Mouse (Mus musculus): ENCODE results near the gene Tmprss13. TPM values are rescaled to one million over a fixed set of nuclear protein-coding genes. Genes with fewer than 3 reads are reported as not detected.

Gene Tmprss13
- polyA plus RNA-seq, 1 experiment from 2014 or later, result not detected

GRCm38 (mm10) chr9:45370117-45370561, 51.2 kb downstream of the Tmprss13 start, which contains the start of gene Fxyd6:
TSS of gene Fxyd6 (plus strand) at chr9:45370185.
- no peak for ATAC-seq (ENCODE audit: low read depth)
- H3K9ac ChIP-seq (ENCODE audit: low read depth, low read length), result no peak within 1 kb of the TSS

DNA sequence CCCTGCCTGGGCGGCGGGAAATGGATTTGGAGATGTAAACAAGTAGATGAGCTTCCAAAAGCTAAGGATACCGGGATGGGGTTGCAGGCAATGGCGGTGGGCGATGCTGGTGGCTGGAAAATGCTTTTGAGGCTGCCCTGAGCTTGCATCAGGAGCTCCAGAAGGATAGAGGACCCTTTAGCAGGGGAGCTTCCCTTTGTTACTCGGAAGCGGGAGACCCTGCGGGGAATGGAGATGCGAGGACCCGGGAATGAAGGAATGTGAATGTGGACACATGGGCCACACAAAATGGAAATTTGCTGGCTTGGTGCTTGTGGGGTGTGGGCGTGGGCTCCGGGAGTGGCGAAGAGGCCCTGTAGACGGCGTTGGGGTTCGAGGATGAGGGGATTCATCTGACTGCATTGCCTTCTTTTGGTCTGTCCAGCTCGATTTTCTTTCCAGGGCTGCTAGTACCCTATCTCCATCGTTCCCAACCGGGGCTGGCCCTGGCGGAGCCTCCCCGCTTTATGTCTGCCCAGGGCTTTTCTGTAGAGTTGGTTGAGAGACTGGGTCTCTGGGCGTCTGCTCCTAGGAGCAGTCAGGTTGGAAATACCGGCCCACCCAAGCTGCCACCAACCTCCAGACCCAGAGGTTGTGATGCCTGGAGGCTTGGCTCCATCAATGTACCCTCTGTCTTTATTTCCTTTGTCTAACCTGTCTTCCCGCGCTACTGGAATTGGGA, 51.9 kb downstream of the Tmprss13 start:
- Histone ChIP-seq H3K36me3 (ENCODE audit: control insufficient read depth, insufficient read depth) (no peaks in the 10 kb centered on the region), H3K27me3 (ENCODE audit: control insufficient read depth, insufficient read depth, low read depth, low read length) (peaks cover 17% of the 10 kb centered on the region), H3K9me3 (replicated peaks; ENCODE audit: control insufficient read depth, low read length) (no peaks in the 10 kb centered on the region), H3K4me3 (ENCODE audit: low read depth, low read length) (peak overlapping the region; percentile 14; the same call in 1 of the 2 replicates), H3K4me1 (ENCODE audit: control insufficient read depth, low read depth, low read length) (no peaks in the 10 kb centered on the region), H3K27ac (ENCODE audit: low read length) (no peak overlapping the region), H3K4me2 (ENCODE audit: low read depth, low read length) (peak overlapping the region; percentile 35), H3K9ac (ENCODE audit: low read depth, low read length) (no peak overlapping the region)
- no peak for ATAC-seq (ENCODE audit: low read depth)
- WGBS (ENCODE audit: insufficient replicate concordance), result 15% methylated on average over 25 of the region's 25 CpGs

More at GRCm38 (mm10) chr9:45370117-45370561, 51.2 kb downstream of the Tmprss13 start, which contains the start of gene Fxyd6:
- Histone ChIP-seq H3K4me2 (ENCODE audit: low read depth, low read length) (peak within 1 kb of the TSS; percentile 35), H3K27me3 (ENCODE audit: control insufficient read depth, insufficient read depth, low read depth, low read length) (peaks cover 17% of the 10 kb centered on the region), H3K27ac (ENCODE audit: low read length) (no peak within 1 kb of the TSS), H3K4me3 (ENCODE audit: low read depth, low read length) (peak within 1 kb of the TSS; percentile 14), H3K4me1 (ENCODE audit: control insufficient read depth, low read depth, low read length) (no peaks in the 10 kb centered on the region), H3K9me3 (replicated peaks; ENCODE audit: control insufficient read depth, low read length) (no peaks in the 10 kb centered on the region), H3K36me3 (ENCODE audit: control insufficient read depth, insufficient read depth) (no peaks in the 10 kb centered on the region)
- WGBS (ENCODE audit: insufficient replicate concordance), result 1% methylated on average over 28 of the region's 28 CpGs

- H3K27me3 ChIP-seq (ENCODE audit: control insufficient read depth, insufficient read depth, low read depth, low read length), result peaks cover 17% of the 10 kb centered on the region
- H3K9ac ChIP-seq (ENCODE audit: low read depth, low read length), result no peak overlapping the region
- no peak for ATAC-seq (ENCODE audit: low read depth)
- no peaks in the 10 kb centered on the region for H3K36me3 ChIP-seq (ENCODE audit: control insufficient read depth, insufficient read depth)
- H3K4me1 ChIP-seq (ENCODE audit: control insufficient read depth, low read depth, low read length), result no peaks in the 10 kb centered on the region
- no peak overlapping the region for H3K4me2 ChIP-seq (ENCODE audit: low read depth, low read length)
- no peak overlapping the region for H3K27ac ChIP-seq (ENCODE audit: low read length)
- H3K4me3 ChIP-seq (ENCODE audit: low read depth, low read length), result no peak overlapping the region
- 33% methylated on average over 2 of the region's 2 CpGs for WGBS (ENCODE audit: insufficient replicate concordance)
- no peaks in the 10 kb centered on the region for H3K9me3 ChIP-seq (replicated peaks; ENCODE audit: control insufficient read depth, low read length)
Observed at GRCm38 (mm10) chr9:45371337-45371707, 52.4 kb downstream of the Tmprss13 start.

DNA sequence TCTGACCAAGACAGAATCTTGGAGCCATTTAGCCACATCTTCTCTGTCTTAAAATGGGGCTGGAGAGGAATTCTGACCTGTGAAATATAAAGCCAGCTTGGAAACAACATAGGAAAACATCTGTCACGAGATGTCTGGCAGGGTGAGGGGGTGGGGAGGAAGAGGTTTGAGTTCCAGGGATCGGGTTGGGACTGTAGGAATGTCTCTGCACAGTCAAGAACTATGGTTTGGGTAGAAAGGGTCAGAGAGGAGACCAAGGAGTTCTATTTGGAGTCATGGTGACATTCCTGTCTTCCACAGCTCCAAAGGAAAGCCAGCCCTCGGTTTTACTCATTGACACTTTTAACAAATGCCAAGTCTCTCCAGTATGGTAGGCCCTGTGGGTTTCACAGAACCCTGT, 55.0 kb downstream of the Tmprss13 start:
- H3K27me3 ChIP-seq (ENCODE audit: control insufficient read depth, insufficient read depth, low read depth, low read length), result peaks cover 17% of the 10 kb centered on the region
- H3K27ac ChIP-seq (ENCODE audit: low read length), result no peak overlapping the region
- H3K9ac ChIP-seq (ENCODE audit: low read depth, low read length), result no peak overlapping the region
- H3K4me2 ChIP-seq (ENCODE audit: low read depth, low read length), result no peak overlapping the region
- no peaks in the 10 kb centered on the region for H3K36me3 ChIP-seq (ENCODE audit: control insufficient read depth, insufficient read depth)
- no peak overlapping the region for H3K4me3 ChIP-seq (ENCODE audit: low read depth, low read length)
- no peaks in the 10 kb centered on the region for H3K9me3 ChIP-seq (replicated peaks; ENCODE audit: control insufficient read depth, low read length)
- ATAC-seq (ENCODE audit: low read depth), result no peak
- WGBS (ENCODE audit: insufficient replicate concordance), result 31% methylated on average over 3 of the region's 3 CpGs
- no peaks in the 10 kb centered on the region for H3K4me1 ChIP-seq (ENCODE audit: control insufficient read depth, low read depth, low read length)

- WGBS (ENCODE audit: insufficient replicate concordance), result 65% methylated on average over 6 of the region's 6 CpGs
- Histone ChIP-seq H3K27me3 (ENCODE audit: control insufficient read depth, insufficient read depth, low read depth, low read length) (peaks cover 10% of the 10 kb centered on the region), H3K36me3 (ENCODE audit: control insufficient read depth, insufficient read depth) (no peaks in the 10 kb centered on the region), H3K9ac (ENCODE audit: low read depth, low read length) (no peak overlapping the region), H3K9me3 (replicated peaks; ENCODE audit: control insufficient read depth, low read length) (no peaks in the 10 kb centered on the region), H3K27ac (ENCODE audit: low read length) (no peak overlapping the region), H3K4me2 (ENCODE audit: low read depth, low read length) (no peak overlapping the region), H3K4me1 (ENCODE audit: control insufficient read depth, low read depth, low read length) (no peaks in the 10 kb centered on the region), H3K4me3 (ENCODE audit: low read depth, low read length) (no peak overlapping the region)
- no peak for ATAC-seq (ENCODE audit: low read depth)
Observed at GRCm38 (mm10) chr9:45374988-45375502, 56.1 kb downstream of the Tmprss13 start.

GRCm38 (mm10) chr9:45376427-45376826, 57.5 kb downstream of the Tmprss13 start:
- no peaks in the 10 kb centered on the region for H3K36me3 ChIP-seq (ENCODE audit: control insufficient read depth, insufficient read depth)
- no peaks in the 10 kb centered on the region for H3K9me3 ChIP-seq (replicated peaks; ENCODE audit: control insufficient read depth, low read length)
- H3K27ac ChIP-seq (ENCODE audit: low read length), result no peak overlapping the region
- H3K27me3 ChIP-seq (ENCODE audit: control insufficient read depth, insufficient read depth, low read depth, low read length), result no peaks in the 10 kb centered on the region; the same call in 1 of the 2 replicates
- H3K4me2 ChIP-seq (ENCODE audit: low read depth, low read length), result no peak overlapping the region
- ATAC-seq (ENCODE audit: low read depth), result no peak
- no peak overlapping the region for H3K4me3 ChIP-seq (ENCODE audit: low read depth, low read length)
- no peak overlapping the region for H3K9ac ChIP-seq (ENCODE audit: low read depth, low read length)
- 34% methylated on average over 4 of the region's 4 CpGs for WGBS (ENCODE audit: insufficient replicate concordance)
- no peaks in the 10 kb centered on the region for H3K4me1 ChIP-seq (ENCODE audit: control insufficient read depth, low read depth, low read length)

DNA sequence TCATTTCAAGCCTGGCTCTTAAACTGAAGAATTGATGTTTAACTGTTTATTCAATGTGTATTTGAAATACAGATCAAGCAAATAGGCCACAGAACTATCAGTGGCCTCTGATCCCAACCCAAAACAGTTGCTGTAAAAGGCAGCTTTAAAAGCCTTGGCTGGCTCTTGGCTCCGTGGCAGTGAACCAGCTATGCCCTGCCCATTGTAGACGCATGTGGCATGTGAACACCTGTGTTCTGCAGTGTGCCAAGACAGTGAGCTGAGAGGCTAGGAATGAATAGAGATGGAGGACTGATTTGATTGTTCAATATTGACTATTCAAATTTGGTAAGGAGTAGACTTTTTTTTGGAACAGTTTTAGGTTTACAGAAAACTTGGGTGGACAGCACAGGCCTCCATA, 58.0 kb downstream of the Tmprss13 start:
- H3K4me2 ChIP-seq (ENCODE audit: low read depth, low read length), result no peak overlapping the region
- no peaks in the 10 kb centered on the region for H3K9me3 ChIP-seq (replicated peaks; ENCODE audit: control insufficient read depth, low read length)
- no peak overlapping the region for H3K27ac ChIP-seq (ENCODE audit: low read length)
- no peak overlapping the region for H3K9ac ChIP-seq (ENCODE audit: low read depth, low read length)
- H3K36me3 ChIP-seq (ENCODE audit: control insufficient read depth, insufficient read depth), result no peaks in the 10 kb centered on the region
- H3K27me3 ChIP-seq (ENCODE audit: control insufficient read depth, insufficient read depth, low read depth, low read length), result no peaks in the 10 kb centered on the region
- WGBS (ENCODE audit: insufficient replicate concordance), result 58% methylated on average over 2 of the region's 2 CpGs
- H3K4me1 ChIP-seq (ENCODE audit: control insufficient read depth, low read depth, low read length), result no peaks in the 10 kb centered on the region
- no peak for ATAC-seq (ENCODE audit: low read depth)
- no peak overlapping the region for H3K4me3 ChIP-seq (ENCODE audit: low read depth, low read length)

GRCm38 (mm10) chr9:45380411-45381251, 61.7 kb downstream of the Tmprss13 start:
- H3K9me3 ChIP-seq (replicated peaks; ENCODE audit: control insufficient read depth, low read length), result no peaks in the 10 kb centered on the region
- no peaks in the 10 kb centered on the region for H3K4me1 ChIP-seq (ENCODE audit: control insufficient read depth, low read depth, low read length)
- H3K27me3 ChIP-seq (ENCODE audit: control insufficient read depth, insufficient read depth, low read depth, low read length), result no peaks in the 10 kb centered on the region
- no peak overlapping the region for H3K4me3 ChIP-seq (ENCODE audit: low read depth, low read length)
- no peaks in the 10 kb centered on the region for H3K36me3 ChIP-seq (ENCODE audit: control insufficient read depth, insufficient read depth)
- no peak overlapping the region for H3K4me2 ChIP-seq (ENCODE audit: low read depth, low read length)
- WGBS (ENCODE audit: insufficient replicate concordance), result 42% methylated on average over 10 of the region's 10 CpGs
- ATAC-seq (ENCODE audit: low read depth), result no peak
- no peak overlapping the region for H3K9ac ChIP-seq (ENCODE audit: low read depth, low read length)
- no peak overlapping the region for H3K27ac ChIP-seq (ENCODE audit: low read length)

GRCm38 (mm10) chr9:45382336-45382735, 63.4 kb downstream of the Tmprss13 start:
- no peak for ATAC-seq (ENCODE audit: low read depth)
- Histone ChIP-seq H3K9me3 (replicated peaks; ENCODE audit: control insufficient read depth, low read length) (no peaks in the 10 kb centered on the region), H3K27ac (ENCODE audit: low read length) (no peak overlapping the region), H3K27me3 (ENCODE audit: control insufficient read depth, insufficient read depth, low read depth, low read length) (no peaks in the 10 kb centered on the region), H3K4me2 (ENCODE audit: low read depth, low read length) (no peak overlapping the region), H3K4me1 (ENCODE audit: control insufficient read depth, low read depth, low read length) (no peaks in the 10 kb centered on the region), H3K4me3 (ENCODE audit: low read depth, low read length) (no peak overlapping the region), H3K36me3 (ENCODE audit: control insufficient read depth, insufficient read depth) (no peaks in the 10 kb centered on the region), H3K9ac (ENCODE audit: low read depth, low read length) (no peak overlapping the region)
- WGBS (ENCODE audit: insufficient replicate concordance), result 56% methylated on average over 5 of the region's 5 CpGs

Data from liver, embryonic 16.5 days (tissue).